Mouse (Mus musculus) heart, adult 2 months (tissue): ENCODE results near the gene Sept9. TPM values are rescaled to one million over a fixed set of nuclear protein-coding genes. Genes with fewer than 3 reads are reported as not detected.

Experiments used
- DNase-seq, 2 experiments: peaks; one replicate each; pipeline ENCODE4 v3.0.0; 2021
- H3K27ac ChIP-seq: fragments of 200-600 bp; 2 replicates; pipeline ENCODE4 v1.8.1; 2022
- H3K27me3 ChIP-seq: fragments of 200-500 bp; 2 replicates; pipeline ENCODE4 v1.6.1; 2012; ENCODE audit warnings: mild to moderate bottlenecking, low read length, inconsistent platforms, mixed read lengths; ENCODE audit not compliant: control insufficient read depth, insufficient read depth
- H3K36me3 ChIP-seq: fragments of 200-500 bp; 2 replicates; pipeline ENCODE4 v1.6.1; 2012; ENCODE audit warnings: low read length, inconsistent platforms; ENCODE audit not compliant: control insufficient read depth, insufficient read depth
- H3K4me1 ChIP-seq: fragments of 200-500 bp; 2 replicates; pipeline ENCODE4 v1.6.1; 2011; ENCODE audit warnings: low read length; ENCODE audit not compliant: control insufficient read depth, insufficient read depth
- H3K4me3 ChIP-seq: fragments of 200-600 bp; 2 replicates; pipeline ENCODE4 v1.8.1; 2022
- H3K79me2 ChIP-seq: fragments of 200-500 bp; replicated peaks from 2 replicates; pipeline ENCODE4 v1.6.1; 2012; ENCODE audit warnings: mild to moderate bottlenecking, inconsistent platforms, low read length, moderate library complexity, mixed read lengths; ENCODE audit not compliant: control insufficient read depth, insufficient read depth
- H3K9ac ChIP-seq: fragments of 200-500 bp; 2 replicates; pipeline ENCODE4 v1.6.1; 2012; ENCODE audit warnings: low read depth, mild to moderate bottlenecking, control low read depth, inconsistent platforms, low read length, mixed read lengths
- CTCF ChIP-seq: fragments of 200-600 bp; IDR thresholded peaks from 2 replicates; pipeline ENCODE4 v1.8.1; 2022; ENCODE audit warnings: antibody characterized with exemption, mild to moderate bottlenecking, moderate library complexity
- EP300 ChIP-seq: fragments of 200-500 bp; IDR thresholded peaks from 2 replicates; pipeline ENCODE4 v1.6.1; 2011; ENCODE audit warnings: low read depth, low read length, control low read depth; ENCODE audit not compliant: insufficient read depth
- POLR2A ChIP-seq: fragments of 200-500 bp; IDR thresholded peaks from 2 replicates; pipeline ENCODE4 v1.6.1; 2011; ENCODE audit warnings: mild to moderate bottlenecking, low read depth, low read length, control low read depth; ENCODE audit not compliant: insufficient read depth
- WGBS: fragments of 180-500 bp; shearing (Covaris S2); methylation state at CpG from one replicate; pipeline ENCODE4 v1.1.7; 2018; 5-methylcytosine and 5-hydroxymethylcytosine counted together
- intact Hi-C: fragments of 180-260 bp; cut with DNase I; formaldehyde crosslinking; loops from one replicate; pipeline ENCODE4 v1.15.1; 2025
- polyA plus RNA-seq: library from polyadenylated mRNA; depleted of rRNA; stranded (reverse); fragments of >200 nt; gene quantifications from 2 replicates; pipeline ENCODE4 v1.2.3, GENCODE M21; 2012
- total RNA-seq, 2 experiments: library from RNA; stranded (reverse); gene quantifications; 2 replicates each; pipeline ENCODE4 v1.2.3; 2021

The Sept9 gene
- total and polyA plus RNA-seq, 3 experiments, result 15.9 to 31.9 (median 28.2) TPM

DNA sequence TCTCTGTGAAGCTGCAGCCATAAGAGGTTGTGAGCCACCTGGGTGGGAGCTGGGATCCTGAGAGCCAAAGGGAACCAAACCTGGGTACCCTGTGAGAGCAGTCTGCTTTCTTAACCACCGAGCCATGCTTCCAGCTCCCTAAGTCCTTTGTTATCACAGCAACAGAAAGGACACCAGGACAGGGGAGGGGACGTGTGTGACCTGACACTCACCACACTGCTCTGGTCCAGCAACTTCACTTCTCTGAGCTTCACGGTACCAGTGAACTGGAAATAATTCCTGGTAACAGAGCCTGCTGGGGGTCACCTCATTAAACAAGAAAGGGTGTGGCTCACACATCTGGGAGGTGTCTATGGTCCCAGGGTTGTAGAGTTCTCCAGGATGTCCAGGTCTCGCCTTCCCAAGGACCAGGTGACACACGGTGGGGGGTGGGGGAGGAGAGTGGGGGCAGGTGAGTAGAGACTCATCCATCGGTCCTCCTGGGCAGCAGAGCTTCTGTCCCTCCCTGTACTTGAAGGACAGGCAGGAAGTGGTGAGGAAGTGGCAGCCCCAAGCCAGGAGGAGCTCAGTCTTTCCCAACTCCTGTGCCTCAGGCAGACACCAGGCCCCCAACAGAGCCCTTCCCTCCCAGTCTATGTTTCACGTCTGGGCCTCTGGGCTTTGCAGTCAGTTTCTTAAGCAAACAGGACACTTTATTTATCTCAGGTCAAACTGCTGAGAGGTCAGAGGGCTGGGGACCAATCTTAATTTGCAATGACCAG lies 191.5 kb downstream of the Sept9 start:
- no peak for DNase-seq
- Histone ChIP-seq H3K36me3 (no peaks in the 10 kb centered on the region), H3K27ac (no peak overlapping the region), H3K9ac (no peak overlapping the region), H3K79me2 (no peaks in the 10 kb centered on the region), H3K4me3 (no peak overlapping the region), H3K27me3 (peaks cover 5% of the 10 kb centered on the region; the same call in 1 of the 2 replicates), H3K4me1 (peaks cover 3% of the 10 kb centered on the region)
- TF ChIP-seq POLR2A (no peak), EP300 (no peak), CTCF (no peak)
- WGBS, result 40% methylated on average over 7 of the region's 7 CpGs
- intact Hi-C loops, result no loop called here

DNA sequence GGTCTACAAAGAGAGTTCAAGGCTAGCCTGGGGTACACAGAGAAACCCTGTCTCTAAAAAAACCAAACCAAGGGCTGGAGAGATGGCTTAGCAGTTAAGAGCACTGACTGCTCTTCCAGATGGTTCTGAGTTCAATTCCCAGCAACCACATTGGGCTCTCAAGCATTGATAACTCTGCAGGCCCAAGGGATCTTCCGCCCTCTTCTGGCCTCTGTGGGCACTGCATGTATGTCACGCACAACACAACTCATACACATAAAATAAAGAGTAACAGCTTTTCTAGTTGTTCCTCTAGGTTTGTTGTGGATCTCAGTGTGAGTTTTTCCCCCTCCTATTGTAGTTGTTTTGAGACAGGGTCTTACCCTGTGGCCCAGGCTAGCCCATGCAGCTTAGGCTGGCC lies 192.8 kb downstream of the Sept9 start:
- Histone ChIP-seq H3K4me1 (peaks cover 3% of the 10 kb centered on the region), H3K4me3 (no peak overlapping the region), H3K27ac (no peak overlapping the region), H3K27me3 (peaks cover 5% of the 10 kb centered on the region; the same call in 1 of the 2 replicates), H3K36me3 (no peaks in the 10 kb centered on the region), H3K9ac (no peak overlapping the region), H3K79me2 (no peaks in the 10 kb centered on the region)
- 91% methylated on average over 2 of the region's 2 CpGs for WGBS
- no peak for DNase-seq
- intact Hi-C loops, result no loop called here
- TF ChIP-seq CTCF, result peak; percentile 62
- no peak for TF ChIP-seq POLR2A

DNA sequence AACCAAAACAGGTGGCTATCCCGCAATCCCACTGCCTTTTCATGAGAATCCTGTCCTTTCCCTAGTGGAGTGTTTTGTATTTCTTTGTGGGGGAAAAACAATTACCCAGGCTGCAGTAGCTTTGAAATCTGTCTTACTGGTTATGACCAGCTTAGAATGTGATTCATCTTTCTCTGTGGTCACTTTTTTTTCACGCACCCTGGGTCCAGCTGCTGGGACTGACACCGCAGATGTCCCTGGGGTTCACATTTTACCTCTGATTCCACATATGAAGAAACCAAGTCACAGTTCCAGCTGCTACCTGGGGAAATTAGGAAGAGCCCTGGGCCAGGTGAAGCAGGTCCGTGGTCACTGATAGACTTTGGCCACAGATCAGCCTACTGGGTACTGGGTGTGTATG lies 194.3 kb downstream of the Sept9 start:
- intact Hi-C loops, result no loop called here

DNA sequence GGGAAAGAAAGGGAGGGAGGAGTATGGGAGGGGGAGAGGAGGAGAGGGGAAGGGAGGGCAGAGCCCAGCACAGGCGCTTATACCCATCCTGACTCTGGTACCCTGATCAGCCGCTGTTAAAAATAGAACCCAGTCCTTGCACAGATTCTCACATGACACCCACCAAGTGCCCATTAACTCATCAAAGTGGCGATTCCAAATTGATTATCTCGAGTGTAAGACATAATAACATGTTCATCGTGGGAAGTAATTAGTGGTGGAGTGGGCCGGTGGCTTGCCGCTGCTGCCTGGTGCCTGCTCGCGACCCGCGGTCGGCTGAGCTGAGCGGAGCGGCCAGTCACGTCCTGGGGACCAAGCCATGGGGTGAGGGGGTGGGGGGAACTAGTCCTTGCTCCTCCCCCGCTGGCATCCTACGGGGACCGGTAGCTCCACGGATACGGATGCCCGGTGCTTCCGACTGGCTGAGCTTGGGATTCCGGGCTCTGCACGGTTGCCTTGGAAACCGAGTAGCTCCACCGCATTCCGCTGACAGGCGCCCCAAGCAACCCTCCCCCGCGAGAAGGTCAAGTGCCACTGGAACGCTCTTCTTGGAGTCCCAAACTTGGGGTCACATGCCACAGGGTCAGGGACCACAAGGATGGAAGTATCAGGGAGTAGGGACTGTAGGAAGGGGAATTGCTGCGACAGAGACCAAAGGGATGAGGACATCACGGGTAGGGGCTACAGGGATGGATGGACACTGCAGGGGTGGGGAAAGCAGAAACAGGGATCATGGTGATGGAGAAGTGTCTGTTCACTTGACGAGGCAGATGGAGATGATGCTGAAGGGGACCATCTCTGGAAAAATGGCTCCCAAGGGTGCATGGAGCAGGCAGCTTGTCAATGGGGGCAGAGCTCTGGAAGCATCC lies 195.0 kb downstream of the Sept9 start:
- WGBS, result 4% methylated on average over 34 of the region's 34 CpGs
- Histone ChIP-seq H3K4me1 (peaks cover 3% of the 10 kb centered on the region), H3K27ac (no peak overlapping the region), H3K79me2 (no peaks in the 10 kb centered on the region), H3K9ac (no peak overlapping the region), H3K27me3 (peaks cover 5% of the 10 kb centered on the region; the same call in 1 of the 2 replicates), H3K36me3 (no peaks in the 10 kb centered on the region), H3K4me3 (no peak overlapping the region)
- TF ChIP-seq EP300 (no peak), CTCF (no peak), POLR2A (no peak)
- no peak for DNase-seq
- intact Hi-C loops, result no loop called here

More for the DNA sequence above, 194.3 kb downstream of the Sept9 start:
- Histone ChIP-seq H3K36me3 (no peaks in the 10 kb centered on the region), H3K9ac (no peak overlapping the region), H3K27ac (no peak overlapping the region), H3K79me2 (no peaks in the 10 kb centered on the region), H3K4me3 (no peak overlapping the region), H3K4me1 (peaks cover 3% of the 10 kb centered on the region), H3K27me3 (peaks cover 5% of the 10 kb centered on the region; the same call in 1 of the 2 replicates)
- DNase-seq, result no peak
- 78% methylated on average over 4 of the region's 4 CpGs for WGBS
- TF ChIP-seq EP300 (no peak), POLR2A (no peak), CTCF (no peak)

DNA sequence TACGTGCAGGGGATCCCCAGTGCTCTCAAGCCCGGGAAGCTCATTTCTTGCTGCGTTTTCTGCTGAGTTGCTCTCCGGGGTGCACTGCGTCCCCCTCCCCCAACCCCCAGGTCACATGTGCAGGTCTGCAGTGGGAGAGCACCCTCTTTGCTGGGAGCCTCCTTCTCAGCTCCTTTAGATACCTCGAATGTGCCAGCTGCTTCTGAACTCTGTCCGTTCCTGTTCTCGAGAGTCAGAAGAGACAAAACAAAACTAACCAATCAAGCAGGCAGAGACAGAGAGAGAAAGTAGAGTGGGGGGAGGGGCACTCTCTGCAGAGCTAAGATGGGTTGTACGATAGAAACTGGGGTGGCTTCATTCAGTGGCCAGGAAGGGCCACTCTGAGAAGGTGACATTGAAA lies 195.8 kb downstream of the Sept9 start:
- Histone ChIP-seq H3K27ac (no peak overlapping the region), H3K9ac (no peak overlapping the region), H3K79me2 (no peaks in the 10 kb centered on the region), H3K36me3 (no peaks in the 10 kb centered on the region), H3K4me3 (no peak overlapping the region), H3K4me1 (peaks cover under 1% of the 10 kb centered on the region), H3K27me3 (peaks cover 5% of the 10 kb centered on the region; the same call in 1 of the 2 replicates)
- intact Hi-C loops, result no loop called here
- WGBS, result 28% methylated on average over 9 of the region's 9 CpGs
- no peak for DNase-seq
- TF ChIP-seq CTCF, result no peak
- TF ChIP-seq EP300, result no peak
- TF ChIP-seq POLR2A, result no peak

DNA sequence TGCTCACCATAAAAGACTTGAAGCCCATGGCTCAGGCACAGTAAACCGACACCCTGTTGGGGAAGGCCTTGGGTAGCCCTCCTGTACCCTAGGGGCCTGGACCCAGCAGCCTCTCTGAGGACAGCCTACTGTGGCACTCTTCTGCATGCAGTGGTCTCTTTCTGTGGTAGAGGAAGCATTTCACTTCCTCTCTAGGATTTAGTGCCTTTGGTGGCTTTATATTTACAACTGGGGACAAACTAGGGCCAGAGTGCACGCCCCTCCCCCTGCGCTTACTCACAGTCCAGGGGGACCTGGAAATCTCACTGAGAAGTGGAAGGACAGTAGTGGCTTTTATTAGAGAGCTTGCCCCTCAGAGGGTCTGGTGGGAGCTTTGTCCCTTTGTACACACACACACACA lies 197.5 kb downstream of the Sept9 start:
- H3K9ac ChIP-seq, result no peak overlapping the region
- H3K79me2 ChIP-seq, result no peaks in the 10 kb centered on the region
- no peak for TF ChIP-seq EP300
- no peak for TF ChIP-seq POLR2A
- no peak for DNase-seq
- no peaks in the 10 kb centered on the region; the same call in 1 of the 2 replicates for H3K4me1 ChIP-seq
- no peak overlapping the region for H3K4me3 ChIP-seq
- no peak overlapping the region for H3K27ac ChIP-seq
- WGBS, result 83% methylated on average over 3 of the region's 3 CpGs
- H3K36me3 ChIP-seq, result no peaks in the 10 kb centered on the region
- peaks cover 5% of the 10 kb centered on the region; the same call in 1 of the 2 replicates for H3K27me3 ChIP-seq
- intact Hi-C loops, result no loop called here
